Mouse (Mus musculus) midbrain, postnatal 0 days (tissue): Measurements from ENCODE around the gene Adam23. TPM values are rescaled to one million over a fixed set of nuclear protein-coding genes. Genes with fewer than 3 reads are reported as not detected.

ENCODE experiments used
- ATAC-seq: fragments of 200-750 bp; cut with Nextera tagmentation; 2 replicates; pipeline ENCODE4 v1.8.0; 2017; ENCODE audit warnings: moderate number of reproducible peaks, mild to moderate bottlenecking, moderate TSS enrichment, moderate library complexity; ENCODE audit not compliant: low FRiP score
- DNase-seq: peaks from one replicate; pipeline ENCODE4 v3.0.0-alpha.2; 2015; ENCODE audit warnings: low spot score
- H3K27ac ChIP-seq: fragments of 300-500 bp; sonication (generic); 2 replicates; pipeline ENCODE4 v1.5.1; 2014; ENCODE audit warnings: low read depth, mild to moderate bottlenecking, low read length, mixed read lengths
- H3K27me3 ChIP-seq: fragments of 300-500 bp; sonication (generic); 2 replicates; pipeline ENCODE4 v1.6.1; 2014; ENCODE audit warnings: low read length, control low read depth, mixed read lengths; ENCODE audit not compliant: insufficient read depth
- H3K36me3 ChIP-seq: fragments of 300-500 bp; sonication (generic); 2 replicates; pipeline ENCODE4 v1.6.1; 2014; ENCODE audit warnings: low read length, control low read depth, mixed read lengths; ENCODE audit not compliant: insufficient read depth
- H3K4me1 ChIP-seq: fragments of 300-500 bp; sonication (generic); 2 replicates; pipeline ENCODE4 v1.6.1; 2014; ENCODE audit warnings: mild to moderate bottlenecking, control low read depth, antibody characterized with exemption, low read length, mixed read lengths; ENCODE audit not compliant: insufficient read depth
- H3K4me2 ChIP-seq: fragments of 300-500 bp; sonication (generic); 2 replicates; pipeline ENCODE4 v1.6.1; 2014; ENCODE audit warnings: low read depth, mild to moderate bottlenecking, low read length, mixed read lengths; ENCODE audit not compliant: poor library complexity, severe bottlenecking
- H3K4me3 ChIP-seq: fragments of 300-500 bp; sonication (generic); 2 replicates; pipeline ENCODE4 v1.5.1; 2014; ENCODE audit warnings: low read depth, mild to moderate bottlenecking, low read length, moderate library complexity
- H3K9ac ChIP-seq: fragments of 300-500 bp; sonication (generic); replicated peaks from 2 replicates; pipeline ENCODE4 v1.6.1; 2014; ENCODE audit warnings: mild to moderate bottlenecking, low read length, moderate library complexity, mixed read lengths; ENCODE audit not compliant: poor library complexity, severe bottlenecking
- H3K9me3 ChIP-seq: fragments of 300-500 bp; sonication (generic); 2 replicates; pipeline ENCODE4 v1.6.1; 2016; ENCODE audit warnings: low read length, control low read depth
- CTCF ChIP-seq: IDR thresholded peaks from 2 replicates; pipeline ENCODE4 v1.5.1; 2016; ENCODE audit warnings: antibody characterized with exemption, mild to moderate bottlenecking
- WGBS: fragments of 180-500 bp; shearing (Covaris S2); extraction: QIAGEN DNeasy Blood & Tissue Kit; methylation state at CpG from one replicate; pipeline ENCODE4 v1.1.7; 2014; 5-methylcytosine and 5-hydroxymethylcytosine counted together
- polyA plus RNA-seq: library from polyadenylated mRNA; unstranded; fragments of >200 nt; fragmentation: Nextera tagmentation; extraction: Ambion mirVana; gene quantifications from 2 replicates; pipeline ENCODE4 v1.2.1, GENCODE M21; 2015
- total RNA-seq: library from RNA; depleted of rRNA; stranded (reverse); fragments of >200 nt; gene quantifications from 2 replicates; pipeline ENCODE4 v1.2.3, GENCODE M21; 2014; rRNA removed

Adam23 gene
- total and polyA plus RNA-seq, 2 experiments from 2014 or later = 19.5 to 65.3 TPM

- WGBS = 79% methylated on average over 6 of the region's 6 CpGs
- H3K4me3 ChIP-seq = no peak overlapping the region
- TF ChIP-seq CTCF = no peak
- H3K27me3 ChIP-seq = no peaks in the 10 kb centered on the region
- no peaks in the 10 kb centered on the region for H3K4me1 ChIP-seq
- no peak for ATAC-seq
- H3K27ac ChIP-seq = no peak overlapping the region
- no peak overlapping the region for H3K9ac ChIP-seq
- H3K36me3 ChIP-seq = no peaks in the 10 kb centered on the region
- no peak overlapping the region for H3K4me2 ChIP-seq
- no peak for DNase-seq
- no peaks in the 10 kb centered on the region for H3K9me3 ChIP-seq
These were observed 194.2 kb downstream of the Adam23 start for GRCm38 (mm10) chr1:63639921-63640320.

Other genes starting within 250 kb of the Adam23 start
- gene Gpr1, start 231.3 kb upstream of the Adam23 start, total RNA-seq = 0.16 and 1.2 TPM in 2 replicates
- gene Gpr1, start 231.3 kb upstream of the Adam23 start, polyA plus RNA-seq = 1.2 TPM in 2 replicates
- gene Zdbf2, start 172.6 kb upstream of the Adam23 start, total RNA-seq = 31.6 and 35.3 TPM in 2 replicates
- gene Zdbf2, start 172.6 kb upstream of the Adam23 start, polyA plus RNA-seq = 26.7 and 45.9 TPM in 2 replicates
- not detected in 2 replicates for gene Gm39653, start 170.1 kb downstream of the Adam23 start, total RNA-seq
- gene Gm39653, start 170.1 kb downstream of the Adam23 start, polyA plus RNA-seq = not detected in 2 replicates
- gene Dytn, start 241.0 kb downstream of the Adam23 start, total RNA-seq = 0.19 TPM in 1 of 2 replicates, not detected in the other
- not detected in 2 replicates for gene Dytn, start 241.0 kb downstream of the Adam23 start, polyA plus RNA-seq